ENCODE assay signal across 9 mouse cellular contexts in genomic region chr7:66250030-66250429, GRCm38 (mm10).
DNase-seq lines count a peak whose midpoint lies in the region; ATAC-seq and TF ChIP-seq lines count a peak whose summit lies in the region.
"Had no signal": no experiment of that assay in that cellular context is flagged by ENCODE, and none has a peak within 500 bp of the region (broad histone marks: within the 10 kb centered on the region; RNA-seq: fewer than 3 reads in every experiment).

No protein-coding gene starts in this region.

- H3K27me3 ChIP-seq in forebrain, embryonic 11.5 days (ENCODE audit: control insufficient read depth, insufficient read depth, low read length) = no peaks in the 10 kb centered on the region
- H3K27me3 ChIP-seq in heart, postnatal 0 days (ENCODE audit: control insufficient read depth, insufficient read depth, low read length) = no peaks in the 10 kb centered on the region
- no peaks in the 10 kb centered on the region for H3K27me3 ChIP-seq in liver, postnatal 0 days (ENCODE audit: insufficient read depth, low read length)
- H3K27me3 ChIP-seq: neural tube, embryonic 12.5 days had no signal

- 33% methylated on average over 6 of the region's 6 CpGs for WGBS in forebrain, embryonic 11.5 days
- WGBS in heart, postnatal 0 days = 26% methylated on average over 6 of the region's 6 CpGs
- WGBS in liver, postnatal 0 days (ENCODE audit: insufficient replicate concordance) = 11% methylated on average over 6 of the region's 6 CpGs

- peak; percentile 87 for TF ChIP-seq CTCF in heart, postnatal 0 days (IDR thresholded peaks at IDR 0.05; ENCODE audit: low read depth)
- peak; percentile 97 for TF ChIP-seq CTCF in liver, postnatal 0 days (IDR thresholded peaks at IDR 0.05; ENCODE audit: low read depth)

- H3K9ac ChIP-seq in ES-E14 (ENCODE audit: insufficient read depth, low read depth, low read length, poor library complexity, severe bottlenecking) = no peak overlapping the region
- no peak overlapping the region for H3K9ac ChIP-seq in forebrain, embryonic 11.5 days (ENCODE audit: low read length)
- H3K9ac ChIP-seq in heart, postnatal 0 days (replicated peaks; ENCODE audit: low read depth, low read length) = no peak overlapping the region
- no peak overlapping the region for H3K9ac ChIP-seq in liver, postnatal 0 days (replicated peaks)
- H3K9ac ChIP-seq: neural tube, embryonic 12.5 days had no signal

- in situ Hi-C loops in ES-E14 (cut with MboI; ENCODE audit: low sequenced_read_pairs in 2 of 2, unreplicated experiment in 2 of 2) = no loop called here

- H3K4me3 ChIP-seq in ES-E14 (ENCODE audit: insufficient read depth in 1 of 2, low read depth in 1 of 2, low read length in 2 of 2, poor library complexity in 1 of 2, severe bottlenecking in 1 of 2) = no peak overlapping the region
- H3K4me3 ChIP-seq in forebrain, embryonic 11.5 days (ENCODE audit: low read depth, low read length) = no peak overlapping the region
- H3K4me3 ChIP-seq in heart, postnatal 0 days (ENCODE audit: low read depth, low read length) = no peak overlapping the region
- H3K4me3 ChIP-seq in liver, postnatal 0 days (ENCODE audit: low read depth, low read length) = no peak overlapping the region
- H3K4me3 ChIP-seq: neural tube, embryonic 12.5 days had no signal

- no peaks in the 10 kb centered on the region for H3K9me3 ChIP-seq in ES-E14 (ENCODE audit: control insufficient read depth, insufficient read depth, low read depth, low read length)
- no peaks in the 10 kb centered on the region for H3K9me3 ChIP-seq in forebrain, embryonic 11.5 days (ENCODE audit: control insufficient read depth, low read length)
- H3K9me3 ChIP-seq in heart, postnatal 0 days (replicated peaks; ENCODE audit: control insufficient read depth, low read length) = no peaks in the 10 kb centered on the region
- H3K9me3 ChIP-seq in liver, postnatal 0 days (ENCODE audit: low read length) = no peaks in the 10 kb centered on the region
- H3K9me3 ChIP-seq: neural tube, embryonic 12.5 days had no signal

- no peak overlapping the region for H3K4me2 ChIP-seq in forebrain, embryonic 11.5 days (ENCODE audit: low read depth, low read length, severe bottlenecking)
- no peak overlapping the region for H3K4me2 ChIP-seq in heart, postnatal 0 days (ENCODE audit: low read depth, low read length)
- no peak overlapping the region for H3K4me2 ChIP-seq in liver, postnatal 0 days (ENCODE audit: low read depth, low read length)
- H3K4me2 ChIP-seq: neural tube, embryonic 12.5 days had no signal

- no peak overlapping the region for H3K27ac ChIP-seq in ES-E14 (ENCODE audit: insufficient read depth, low read depth, low read length, poor library complexity, severe bottlenecking)
- no peak overlapping the region for H3K27ac ChIP-seq in forebrain, embryonic 11.5 days (ENCODE audit: low read depth, low read length)
- no peak overlapping the region for H3K27ac ChIP-seq in heart, postnatal 0 days (ENCODE audit: low read depth)
- H3K27ac ChIP-seq in liver, postnatal 0 days (ENCODE audit: low read depth) = no peak overlapping the region
- H3K27ac ChIP-seq: neural tube, embryonic 12.5 days had no signal

- 0 out of 2 replicates have a peak, but pooled peaks have one; percentile 36 for ATAC-seq in forebrain, embryonic 11.5 days (replicated peaks; ENCODE audit: low FRiP score)
- ATAC-seq in heart, postnatal 0 days (ENCODE audit: insufficient read depth, low read depth) = peak; percentile 84
- peak; percentile 89 for ATAC-seq in liver, postnatal 0 days

- TF ChIP-seq EP300 in heart, postnatal 0 days (IDR thresholded peaks at IDR 0.05; ENCODE audit: low read depth) = no peak
- no peak for TF ChIP-seq EP300 in liver, postnatal 0 days (IDR thresholded peaks at IDR 0.05; ENCODE audit: low read depth)

- peak; percentile 44 for DNase-seq in ES-E14 (ENCODE audit: low read depth, low spot score)
- DNase-seq in c-Kit-negative CD71-positive TER-119-positive erythroid progenitor cells, embryonic 14.5 days (ENCODE audit: low read depth, low spot score) = peak; percentile 61
- peak; percentile 80 for DNase-seq in forebrain, embryonic 11.5 days (ENCODE audit: low spot score)
- DNase-seq in heart, postnatal 0 days (ENCODE audit: low spot score) = peak; percentile 61
- peak; percentile 54 to 80 for DNase-seq in layer of hippocampus, adult 18-20 months (ENCODE audit: low spot score in 2 of 2)
- DNase-seq in liver, postnatal 0 days = peak; percentile 87
- peak; percentile 67 for DNase-seq in right cerebral cortex, adult 18-20 months
- DNase-seq in urinary bladder, adult 2 months (ENCODE audit: low spot score) = peak; percentile 59

- no peaks in the 10 kb centered on the region for H3K4me1 ChIP-seq in ES-E14 (ENCODE audit: control insufficient read depth in 2 of 2, insufficient read depth in 2 of 2, low read length in 2 of 2, poor library complexity in 1 of 2)
- H3K4me1 ChIP-seq in forebrain, embryonic 11.5 days (replicated peaks; ENCODE audit: control insufficient read depth, insufficient read depth, low read length) = peaks cover 10% of the 10 kb centered on the region; the same call in 1 of the 2 replicates
- no peaks in the 10 kb centered on the region for H3K4me1 ChIP-seq in heart, postnatal 0 days (ENCODE audit: control insufficient read depth, insufficient read depth)
- H3K4me1 ChIP-seq in liver, postnatal 0 days (ENCODE audit: insufficient read depth) = peaks cover 6% of the 10 kb centered on the region

- no peaks in the 10 kb centered on the region for H3K36me3 ChIP-seq in ES-E14 (ENCODE audit: control insufficient read depth, insufficient read depth, low read length, poor library complexity, severe bottlenecking)
- H3K36me3 ChIP-seq in forebrain, embryonic 11.5 days (ENCODE audit: control insufficient read depth, insufficient read depth, low read length) = no peaks in the 10 kb centered on the region
- H3K36me3 ChIP-seq in heart, postnatal 0 days (replicated peaks; ENCODE audit: control insufficient read depth, insufficient read depth, low read length) = no peaks in the 10 kb centered on the region
- H3K36me3 ChIP-seq in liver, postnatal 0 days (replicated peaks; ENCODE audit: insufficient read depth, low read length) = no peaks in the 10 kb centered on the region
- H3K36me3 ChIP-seq: neural tube, embryonic 12.5 days had no signal

TF ChIP-seq in ES-E14, 5 proteins besides CTCF, POLR2A, EP300 and RAD21:
- TF ChIP-seq CHD2 (IDR thresholded peaks at IDR 0.05; ENCODE audit: low read depth, low read length) (no peak), ZC3H11A (IDR thresholded peaks at IDR 0.05; ENCODE audit: borderline replicate concordance, low read depth, low read length) (0 out of 2 replicates have a peak, but pooled peaks have one; percentile 17)

Comparison
In these comparisons a context has a peak if more than half of its experiments do, and no peak if none do; other contexts are left out.
1. ATAC-seq: peak in every context shown above with its lines; median percentile 89 in liver, postnatal 0 days; 84 in heart, postnatal 0 days; 36 in forebrain, embryonic 11.5 days.